8 mouse cellular contexts compared by ENCODE assay signal in the genomic region with DNA sequence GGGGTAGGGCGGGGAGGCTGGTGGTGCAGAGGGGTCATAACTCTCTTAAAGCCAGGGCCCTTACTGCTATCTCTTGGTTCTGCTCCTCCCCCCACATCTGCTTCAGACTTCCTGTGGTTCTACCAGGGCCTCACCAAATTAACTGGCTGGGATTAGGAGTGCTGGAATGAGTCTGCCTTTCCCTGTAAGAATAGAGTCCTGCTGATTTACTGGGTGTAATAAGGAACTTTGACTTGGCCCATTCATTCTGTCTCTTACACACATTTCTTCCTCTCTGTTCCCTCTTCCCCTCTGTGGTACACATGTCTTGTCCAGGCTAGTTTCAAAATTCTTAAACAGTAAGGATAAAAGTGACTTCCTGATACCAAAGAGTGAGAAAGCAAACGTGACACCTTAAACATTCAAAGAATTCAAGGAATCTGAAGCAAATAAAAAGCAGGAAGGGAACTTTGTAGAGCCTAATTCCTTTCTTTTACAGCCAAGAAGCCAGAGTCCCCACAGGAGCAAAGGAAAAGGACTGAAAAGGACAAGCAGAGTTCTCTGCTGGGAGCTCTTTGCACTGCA. TPM values are rescaled to one million over a fixed set of nuclear protein-coding genes. Genes with fewer than 3 reads are reported as not detected.
DNase-seq lines count a peak whose midpoint lies in the region; ATAC-seq and TF ChIP-seq lines count a peak whose summit lies in the region.

No protein-coding gene starts in this region.

- peaks cover 14% of the 10 kb centered on the region for H3K4me1 ChIP-seq in lung, embryonic 16.5 days (replicated peaks; ENCODE audit: control insufficient read depth, insufficient read depth, low read length)
- peaks cover 7% of the 10 kb centered on the region for H3K4me1 ChIP-seq in lung, adult 2 months (ENCODE audit: control insufficient read depth, insufficient read depth, low read length)
- peaks cover 18% of the 10 kb centered on the region for H3K4me1 ChIP-seq in embryonic facial prominence, embryonic 12.5 days
- peaks cover 42% of the 10 kb centered on the region for H3K4me1 ChIP-seq in limb, embryonic 10.5 days
- no peaks in the 10 kb centered on the region for H3K4me1 ChIP-seq in stomach, embryonic 15.5 days

- no peaks in the 10 kb centered on the region for H3K36me3 ChIP-seq in lung, embryonic 16.5 days (ENCODE audit: control insufficient read depth, insufficient read depth, low read length)
- no peaks in the 10 kb centered on the region for H3K36me3 ChIP-seq in embryonic facial prominence, embryonic 12.5 days
- 0 out of 2 replicates have a peak, but pooled peaks cover 4% of the 10 kb centered on the region for H3K36me3 ChIP-seq in limb, embryonic 10.5 days
- H3K36me3 ChIP-seq in stomach, embryonic 15.5 days = no peaks in the 10 kb centered on the region

- no peak overlapping the region for H3K4me3 ChIP-seq in lung, embryonic 16.5 days (ENCODE audit: low read length)
- no peak overlapping the region for H3K4me3 ChIP-seq in lung, adult 2 months (replicated peaks; ENCODE audit: extremely low read depth, low read depth, low read length)
- H3K4me3 ChIP-seq in embryonic facial prominence, embryonic 12.5 days = no peak overlapping the region
- H3K4me3 ChIP-seq in limb, embryonic 10.5 days = peak overlapping the region; percentile 17; the same call in 1 of the 2 replicates
- H3K4me3 ChIP-seq in stomach, embryonic 15.5 days (replicated peaks) = no peak overlapping the region

- no peak overlapping the region for H3K4me2 ChIP-seq in lung, embryonic 16.5 days (ENCODE audit: low read depth, low read length)
- H3K4me2 ChIP-seq in embryonic facial prominence, embryonic 12.5 days (replicated peaks) = no peak overlapping the region
- no peak overlapping the region for H3K4me2 ChIP-seq in stomach, embryonic 15.5 days

- no peak for TF ChIP-seq POLR2A in lung, adult 2 months (IDR thresholded peaks at IDR 0.05; ENCODE audit: borderline replicate concordance, extremely low read depth, low read depth, low read length)

- H3K27me3 ChIP-seq in lung, embryonic 16.5 days (ENCODE audit: control insufficient read depth, insufficient read depth, low read depth, low read length) = no peaks in the 10 kb centered on the region
- no peaks in the 10 kb centered on the region for H3K27me3 ChIP-seq in embryonic facial prominence, embryonic 12.5 days
- no peaks in the 10 kb centered on the region for H3K27me3 ChIP-seq in limb, embryonic 10.5 days (ENCODE audit: low read depth, poor library complexity, severe bottlenecking)
- no peaks in the 10 kb centered on the region for H3K27me3 ChIP-seq in stomach, embryonic 15.5 days (replicated peaks)

- no peak overlapping the region for H3K9ac ChIP-seq in lung, embryonic 16.5 days (ENCODE audit: low read length)
- no peak overlapping the region for H3K9ac ChIP-seq in embryonic facial prominence, embryonic 12.5 days
- H3K9ac ChIP-seq in stomach, embryonic 15.5 days = no peak overlapping the region

- H3K27ac ChIP-seq in lung, embryonic 16.5 days (ENCODE audit: low read length) = peak overlapping the region; percentile 71
- H3K27ac ChIP-seq in embryonic facial prominence, embryonic 12.5 days = peak overlapping the region; percentile 78
- peak overlapping the region; percentile 81 for H3K27ac ChIP-seq in limb, embryonic 10.5 days
- peak overlapping the region; percentile 79 for H3K27ac ChIP-seq in stomach, embryonic 15.5 days

- intact Hi-C loops in left cerebral cortex, postnatal 36 days (cut with DNase I) = no loop called here

- WGBS in lung, embryonic 16.5 days = 10% methylated on average over 2 of the region's 2 CpGs
- 35% methylated on average over 2 of the region's 2 CpGs for WGBS in lung, adult 2 months
- 6% methylated on average over 2 of the region's 2 CpGs for WGBS in embryonic facial prominence, embryonic 12.5 days
- 0% methylated on average over 2 of the region's 2 CpGs for WGBS in limb, embryonic 10.5 days
- 29% methylated on average over 2 of the region's 2 CpGs for WGBS in stomach, embryonic 15.5 days

- peak; percentile 37 for ATAC-seq in lung, embryonic 16.5 days (ENCODE audit: low read depth)
- no peak for ATAC-seq in embryonic facial prominence, embryonic 12.5 days (ENCODE audit: insufficient number of reproducible peaks, insufficient read depth, low FRiP score, low TSS enrichment)
- ATAC-seq in stomach, embryonic 15.5 days (ENCODE audit: insufficient read depth, low FRiP score, low read depth) = no peak

- no peak for TF ChIP-seq CTCF in lung, adult 2 months (IDR thresholded peaks at IDR 0.05; ENCODE audit: insufficient read depth, low read length)

- H3K9me3 ChIP-seq in lung, embryonic 16.5 days (ENCODE audit: control insufficient read depth, low read length) = no peaks in the 10 kb centered on the region
- H3K9me3 ChIP-seq in embryonic facial prominence, embryonic 12.5 days = no peaks in the 10 kb centered on the region
- H3K9me3 ChIP-seq in limb, embryonic 10.5 days (replicated peaks) = no peaks in the 10 kb centered on the region
- no peaks in the 10 kb centered on the region for H3K9me3 ChIP-seq in stomach, embryonic 15.5 days

- DNase-seq in lung, adult 2 months = no peak
- peak; percentile 63 for DNase-seq in limb, embryonic 10.5 days (ENCODE audit: low spot score)
- no peak for DNase-seq in cerebellum, adult 9-10 months
- DNase-seq in left cerebral cortex, postnatal 36 days (ENCODE audit: low spot score in 2 of 2) = no peak
- DNase-seq in cerebellum, postnatal 10 days = no peak

RNA-seq across cellular contexts. Expression of gene Lpar6, which starts 3.1 kb away (rescaled TPM):
- 13.7 and 14.1 TPM in 2 replicates for polyA plus RNA-seq in lung, embryonic 16.5 days (2015; fragmentation: Nextera tagmentation; extraction: Ambion mirVana)
- 1.5 and 2.7 TPM in 2 replicates for polyA plus RNA-seq in lung, adult 2 months (2012; rRNA removed)
- 15.8 and 16.2 TPM in 2 replicates for polyA plus RNA-seq in embryonic facial prominence, embryonic 12.5 days (2016; fragmentation: Nextera tagmentation; extraction: Ambion mirVana)
- polyA plus RNA-seq in limb, embryonic 10.5 days (2016; fragmentation: Nextera tagmentation; extraction: Ambion mirVana) = 18.9 and 20.0 TPM in 2 replicates
- polyA plus RNA-seq in stomach, embryonic 15.5 days (2015; fragmentation: Nextera tagmentation; extraction: Ambion mirVana) = 13.9 and 16.1 TPM in 2 replicates
- total RNA-seq in left cerebral cortex, postnatal 36 days (2021) = 1 to 10 TPM; 1.3 to 1.6 TPM
